Mouse (Mus musculus) hindbrain, embryonic 11.5 days (tissue): ENCODE data around the gene Sec22b. TPM values are rescaled to one million over a fixed set of nuclear protein-coding genes. Genes with fewer than 3 reads are reported as not detected.
A peak's percentile ranks its signal among the peaks of the same experiment; 100 is the strongest.

ENCODE experiments used
- ATAC-seq: fragments of 200-750 bp; cut with Nextera tagmentation; 2 replicates; pipeline ENCODE4 v1.8.0; 2017; ENCODE audit warnings: mild to moderate bottlenecking, moderate TSS enrichment, moderate library complexity; ENCODE audit not compliant: low FRiP score
- DNase-seq: peaks from one replicate; pipeline ENCODE4 v3.0.0-alpha.2; 2015; ENCODE audit warnings: low spot score
- H3K27ac ChIP-seq: fragments of 300-500 bp; sonication (generic); 2 replicates; pipeline ENCODE4 v1.5.1; 2014; ENCODE audit warnings: mild to moderate bottlenecking, low read depth, low read length
- H3K27me3 ChIP-seq: fragments of 300-500 bp; sonication (generic); 2 replicates; pipeline ENCODE4 v1.6.1; 2014; ENCODE audit warnings: mild to moderate bottlenecking, low read length, moderate library complexity, mixed read lengths; ENCODE audit not compliant: control insufficient read depth, insufficient read depth
- H3K36me3 ChIP-seq: fragments of 300-500 bp; sonication (generic); 2 replicates; pipeline ENCODE4 v1.6.1; 2014; ENCODE audit warnings: mild to moderate bottlenecking, low read length, moderate library complexity, mixed read lengths; ENCODE audit not compliant: control insufficient read depth, insufficient read depth
- H3K4me1 ChIP-seq: fragments of 300-500 bp; sonication (generic); replicated peaks from 2 replicates; pipeline ENCODE4 v1.6.1; 2014; ENCODE audit warnings: low read length, mixed read lengths; ENCODE audit not compliant: control insufficient read depth, insufficient read depth
- H3K4me2 ChIP-seq: fragments of 300-500 bp; sonication (generic); replicated peaks from 2 replicates; pipeline ENCODE4 v1.6.1; 2014; ENCODE audit warnings: mild to moderate bottlenecking, low read depth, low read length
- H3K4me3 ChIP-seq: fragments of 300-500 bp; sonication (generic); 2 replicates; pipeline ENCODE4 v1.5.1; 2014; ENCODE audit warnings: low read depth, low read length
- H3K9ac ChIP-seq: fragments of 300-500 bp; sonication (generic); 2 replicates; pipeline ENCODE4 v1.6.1; 2014; ENCODE audit warnings: low read depth, low read length
- H3K9me3 ChIP-seq: fragments of 300-500 bp; sonication (generic); 2 replicates; pipeline ENCODE4 v1.6.1; 2016; ENCODE audit warnings: low read length; ENCODE audit not compliant: control insufficient read depth
- whole genome bisulfite sequencing: fragments of 180-500 bp; shearing (Covaris S2); extraction: QIAGEN DNeasy Blood & Tissue Kit; methylation state at CpG from one replicate; pipeline ENCODE4 v1.1.7; 2014; 5-methylcytosine and 5-hydroxymethylcytosine counted together
- polyA plus RNA-seq: library from polyadenylated mRNA; unstranded; fragments of >200 nt; fragmentation: Nextera tagmentation; extraction: Ambion mirVana; gene quantifications from 2 replicates; pipeline ENCODE4 v1.2.1, GENCODE M21; 2014

The Sec22b gene
- polyA plus RNA-seq, 1 experiment from 2014 or later = 135 TPM

DNA sequence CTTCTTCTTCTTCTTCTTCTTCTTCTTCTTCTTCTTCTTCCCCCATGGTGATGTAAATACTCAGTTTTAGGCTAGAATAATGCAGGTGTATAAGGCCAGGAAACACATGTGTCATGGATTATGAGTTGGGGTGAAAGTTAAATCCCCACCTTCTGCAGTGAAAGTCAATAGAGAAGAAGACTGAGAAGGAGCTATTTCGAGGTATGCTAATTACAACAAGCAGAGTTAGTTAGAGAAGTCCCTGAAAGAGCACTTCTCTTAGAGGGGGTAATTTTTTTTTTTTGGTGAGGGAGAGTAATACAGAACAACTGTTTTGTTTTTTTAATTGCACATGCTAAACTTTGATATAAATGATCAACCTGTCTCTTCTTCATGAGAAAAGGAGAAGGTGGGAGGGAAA, 55.9 kb downstream of the Sec22b start:
- WGBS = 78% methylated on average over 1 of the region's 1 CpGs
- DNase-seq (no peak), ATAC-seq (no peak)
- Histone ChIP-seq H3K4me3 (no peak overlapping the region), H3K27me3 (no peaks in the 10 kb centered on the region), H3K36me3 (no peaks in the 10 kb centered on the region), H3K4me1 (no peaks in the 10 kb centered on the region), H3K9me3 (no peaks in the 10 kb centered on the region), H3K27ac (no peak overlapping the region), H3K4me2 (no peak overlapping the region), H3K9ac (no peak overlapping the region)

DNA sequence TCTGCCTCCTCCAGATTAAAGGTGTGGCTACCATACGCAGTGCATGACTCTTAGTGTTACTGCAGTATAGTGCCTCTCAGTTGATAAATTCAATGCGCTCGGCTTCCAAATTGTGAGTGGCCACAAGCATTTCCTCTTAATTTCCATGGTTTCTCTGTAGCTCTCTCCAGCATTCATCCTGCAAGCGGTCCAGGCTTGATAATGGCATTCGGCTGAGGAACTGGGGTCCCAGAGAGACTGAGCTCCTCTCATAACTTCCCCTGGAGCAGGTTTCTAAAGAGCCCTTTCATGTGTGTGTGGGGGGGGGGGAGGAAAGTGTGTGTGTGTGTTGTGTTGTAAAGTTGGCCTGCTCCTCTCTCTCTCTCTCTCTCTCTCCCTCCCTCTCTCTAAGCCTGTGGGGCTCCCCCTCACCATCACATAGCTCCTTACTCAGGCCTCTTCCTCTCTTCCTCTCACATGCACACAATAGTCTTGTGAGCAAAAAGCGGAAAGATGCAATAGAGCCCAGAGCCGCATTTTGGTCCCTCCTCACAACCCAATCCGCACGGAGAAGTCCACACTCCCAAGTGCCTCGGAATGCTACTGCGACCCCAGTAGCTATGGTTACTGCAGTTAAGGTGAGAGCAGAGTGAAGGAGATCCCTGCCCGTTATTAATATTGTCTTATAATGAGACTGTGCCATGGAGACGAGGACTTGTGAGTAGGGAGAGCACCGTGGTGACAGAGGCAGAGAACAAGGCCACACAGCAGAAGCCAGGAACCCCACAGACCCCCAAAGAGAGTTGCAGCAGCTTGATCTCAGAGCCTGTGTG, 60.0 kb downstream of the Sec22b start:
- H3K9ac ChIP-seq = no peak overlapping the region
- no peak overlapping the region for H3K27ac ChIP-seq

DNA sequence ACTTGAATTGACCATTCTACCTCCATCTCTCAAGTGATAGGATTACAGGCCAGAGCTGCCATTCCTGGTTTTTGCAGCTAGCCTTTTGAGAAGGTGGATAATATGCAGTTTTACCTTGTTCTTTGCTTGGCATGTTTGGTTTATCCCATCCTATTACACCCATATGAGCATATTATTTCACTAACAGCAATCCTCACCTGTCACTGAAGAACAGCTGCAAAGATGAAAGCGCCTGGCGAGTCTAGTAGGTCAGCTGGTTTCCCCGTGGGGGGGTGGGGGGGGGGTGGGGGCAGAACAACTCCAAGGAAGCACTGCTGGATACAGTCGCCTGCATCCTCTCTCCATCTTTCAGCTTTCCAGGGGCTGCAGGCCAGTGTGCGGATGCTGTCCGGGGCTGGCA, 61.0 kb downstream of the Sec22b start:
- WGBS = 61% methylated on average over 6 of the region's 6 CpGs
- no peaks in the 10 kb centered on the region for H3K36me3 ChIP-seq
- H3K4me2 ChIP-seq = no peak overlapping the region
- ATAC-seq = no peak
- H3K4me1 ChIP-seq = no peaks in the 10 kb centered on the region
- no peak overlapping the region for H3K9ac ChIP-seq
- H3K9me3 ChIP-seq = no peaks in the 10 kb centered on the region
- no peak overlapping the region for H3K4me3 ChIP-seq
- no peak overlapping the region for H3K27ac ChIP-seq
- no peak for DNase-seq
- H3K27me3 ChIP-seq = no peaks in the 10 kb centered on the region

More for the DNA sequence above, 60.0 kb downstream of the Sec22b start:
- ATAC-seq (no peak), DNase-seq (no peak)
- Histone ChIP-seq H3K4me1 (no peaks in the 10 kb centered on the region), H3K36me3 (no peaks in the 10 kb centered on the region), H3K27me3 (no peaks in the 10 kb centered on the region), H3K4me2 (no peak overlapping the region), H3K4me3 (no peak overlapping the region), H3K9me3 (no peaks in the 10 kb centered on the region)
- whole genome bisulfite sequencing = 66% methylated on average over 14 of the region's 14 CpGs

DNA sequence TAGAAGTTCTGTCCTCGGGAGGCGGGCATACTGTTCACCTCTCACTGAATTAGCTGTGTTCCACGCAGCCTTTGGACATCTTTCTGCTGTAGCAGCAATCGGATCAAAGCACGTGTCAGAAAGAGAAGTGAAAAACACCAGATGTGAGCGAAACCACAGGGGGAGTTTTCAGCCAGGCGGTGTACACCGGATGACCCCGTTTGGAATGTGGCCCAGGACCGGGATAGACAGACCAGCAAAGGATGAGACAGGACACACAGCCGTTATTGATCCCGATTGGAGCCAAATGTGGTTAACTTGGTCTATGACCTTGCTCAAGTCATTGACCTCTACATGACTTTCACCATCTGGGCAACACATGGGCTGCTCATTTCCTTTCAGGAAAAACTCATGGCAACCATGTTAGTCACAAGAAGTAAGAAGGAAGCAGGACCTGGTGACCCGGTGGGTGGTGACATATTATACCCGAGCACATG, 63.9 kb downstream of the Sec22b start:
- no peaks in the 10 kb centered on the region for H3K36me3 ChIP-seq

DNA sequence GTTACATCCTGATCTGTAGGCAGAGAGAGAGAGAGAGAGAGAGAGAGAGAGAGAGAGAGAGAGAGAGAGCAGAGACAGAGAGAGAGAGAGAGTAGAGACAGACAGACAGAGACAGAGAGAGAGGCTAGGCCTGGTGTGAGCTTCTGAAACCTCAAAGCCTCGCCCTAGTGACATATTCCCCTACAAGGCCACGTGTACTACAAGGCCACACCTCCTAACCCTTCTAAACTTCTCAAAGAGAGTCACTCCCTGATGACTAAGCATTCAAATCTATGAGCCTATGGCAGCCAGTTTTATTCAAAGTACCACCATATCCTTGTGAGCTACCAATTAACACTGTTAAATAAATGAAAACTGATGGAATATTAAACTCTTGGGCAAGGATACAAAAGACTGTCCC, 66.6 kb downstream of the Sec22b start:
- H3K4me3 ChIP-seq = no peak overlapping the region
- H3K9ac ChIP-seq = no peak overlapping the region
- no peaks in the 10 kb centered on the region for H3K9me3 ChIP-seq
- no peak overlapping the region for H3K27ac ChIP-seq
- WGBS = 63% methylated on average over 2 of the region's 2 CpGs
- no peaks in the 10 kb centered on the region for H3K4me1 ChIP-seq
- H3K36me3 ChIP-seq = no peaks in the 10 kb centered on the region
- H3K27me3 ChIP-seq = no peaks in the 10 kb centered on the region
- DNase-seq = no peak
- ATAC-seq = no peak
- no peak overlapping the region for H3K4me2 ChIP-seq

More for the DNA sequence above, 63.9 kb downstream of the Sec22b start:
- Histone ChIP-seq H3K9me3 (no peaks in the 10 kb centered on the region), H3K27ac (no peak overlapping the region), H3K9ac (no peak overlapping the region), H3K4me3 (no peak overlapping the region), H3K4me1 (no peaks in the 10 kb centered on the region), H3K27me3 (no peaks in the 10 kb centered on the region), H3K4me2 (no peak overlapping the region)
- ATAC-seq = no peak
- 70% methylated on average over 14 of the region's 14 CpGs for WGBS
- DNase-seq = peak; percentile 48

DNA sequence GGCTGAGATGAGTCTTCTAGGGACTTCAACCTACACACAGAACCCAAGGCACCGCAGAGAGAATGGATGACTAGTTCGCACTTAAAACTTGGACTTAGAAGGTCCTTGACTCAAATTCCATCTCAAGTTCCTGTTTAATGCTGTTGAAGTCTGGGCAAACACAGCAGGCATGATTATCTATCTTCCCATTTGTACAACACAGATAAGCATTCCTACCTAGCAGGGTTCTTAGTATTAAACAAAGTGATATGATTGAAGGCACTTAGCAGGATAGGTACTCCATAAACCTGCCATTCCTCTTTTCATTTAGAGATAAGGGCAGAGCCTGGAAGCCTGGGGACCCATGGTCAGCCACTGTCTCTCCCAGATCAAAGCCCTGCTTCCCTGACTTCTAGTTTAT, 67.2 kb downstream of the Sec22b start:
- Histone ChIP-seq H3K27me3 (no peaks in the 10 kb centered on the region), H3K27ac (no peak overlapping the region), H3K9me3 (no peaks in the 10 kb centered on the region), H3K36me3 (no peaks in the 10 kb centered on the region), H3K9ac (no peak overlapping the region), H3K4me3 (no peak overlapping the region), H3K4me2 (no peak overlapping the region), H3K4me1 (no peaks in the 10 kb centered on the region)
- 93% methylated on average over 2 of the region's 2 CpGs for WGBS
- DNase-seq (no peak), ATAC-seq (no peak)

DNA sequence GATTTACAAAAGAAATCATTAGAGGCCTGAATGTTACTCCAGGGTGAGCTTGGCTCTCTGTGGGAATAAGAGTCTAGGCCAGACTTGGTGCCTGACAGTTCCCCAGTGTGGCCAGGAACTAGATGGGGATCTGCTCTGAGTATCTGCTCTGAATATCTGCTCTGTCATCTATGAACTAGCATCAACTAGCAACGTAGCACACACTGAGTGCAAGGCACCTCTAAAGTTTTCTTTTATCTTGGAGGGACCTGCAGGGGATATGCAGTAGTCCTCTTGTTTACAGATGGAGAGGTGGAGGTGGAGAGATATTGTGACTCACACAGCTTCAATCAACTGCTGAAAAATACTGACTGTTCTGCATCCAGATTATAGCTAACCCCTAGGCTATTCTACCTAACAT, 68.0 kb downstream of the Sec22b start:
- no peak for DNase-seq
- Histone ChIP-seq H3K36me3 (no peaks in the 10 kb centered on the region), H3K27me3 (no peaks in the 10 kb centered on the region), H3K9me3 (no peaks in the 10 kb centered on the region), H3K4me3 (no peak overlapping the region), H3K4me2 (no peak overlapping the region), H3K9ac (no peak overlapping the region), H3K27ac (no peak overlapping the region), H3K4me1 (no peaks in the 10 kb centered on the region)
- 84% methylated on average over 1 of the region's 1 CpGs for WGBS
- no peak for ATAC-seq

DNA sequence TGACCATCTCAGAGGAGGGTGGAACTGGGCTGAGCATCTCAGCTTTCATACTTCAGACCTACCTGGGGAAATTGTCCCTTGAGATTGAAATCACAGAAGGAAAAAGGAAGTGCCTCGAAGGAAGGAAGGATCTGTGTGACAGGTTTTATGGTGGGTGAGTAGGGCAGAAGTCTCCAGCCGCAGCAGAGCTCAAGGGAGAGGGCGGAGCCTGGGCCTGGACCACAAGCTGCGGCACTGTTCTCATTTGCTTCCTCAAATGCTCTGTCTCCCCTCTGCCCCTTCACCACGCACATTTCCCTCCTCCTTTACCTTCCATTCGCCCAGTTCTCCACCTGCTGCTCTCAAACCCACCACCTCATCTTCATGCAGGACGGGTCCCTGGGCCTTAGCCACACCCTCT, 70.1 kb downstream of the Sec22b start:
- DNase-seq = no peak
- Histone ChIP-seq H3K9me3 (no peaks in the 10 kb centered on the region), H3K36me3 (no peaks in the 10 kb centered on the region), H3K4me3 (no peak overlapping the region), H3K4me2 (no peak overlapping the region), H3K27ac (no peak overlapping the region), H3K27me3 (no peaks in the 10 kb centered on the region), H3K9ac (no peak overlapping the region), H3K4me1 (no peaks in the 10 kb centered on the region)
- no peak for ATAC-seq
- WGBS = 31% methylated on average over 7 of the region's 7 CpGs

DNA sequence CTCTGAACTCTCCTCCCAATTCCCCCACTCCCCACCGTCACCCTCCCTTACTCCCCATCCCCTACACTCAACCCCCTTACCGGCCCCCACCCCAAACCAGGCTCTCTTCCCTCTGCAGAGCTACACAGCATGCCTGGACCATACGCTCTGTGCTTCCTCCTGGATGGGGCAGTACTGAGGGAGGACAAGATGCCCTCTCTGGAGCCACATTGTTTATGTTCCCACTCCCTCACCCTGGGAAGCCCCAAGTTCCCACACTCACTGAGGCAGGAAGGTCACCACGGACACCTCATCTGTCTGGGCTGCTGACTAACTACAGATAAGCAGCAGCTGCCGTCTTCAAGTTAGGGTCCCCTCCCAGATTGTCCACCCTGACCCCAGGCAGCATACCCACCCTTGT, 71.2 kb downstream of the Sec22b start:
- Histone ChIP-seq H3K27ac (no peak overlapping the region), H3K4me1 (no peaks in the 10 kb centered on the region), H3K4me2 (no peak overlapping the region), H3K9me3 (no peaks in the 10 kb centered on the region), H3K4me3 (no peak overlapping the region), H3K9ac (no peak overlapping the region), H3K36me3 (no peaks in the 10 kb centered on the region), H3K27me3 (no peaks in the 10 kb centered on the region)
- 49% methylated on average over 5 of the region's 5 CpGs for WGBS
- ATAC-seq (no peak), DNase-seq (no peak)
